Mouse (Mus musculus): ENCODE measurements around the gene Ppp1r2. TPM values are rescaled to one million over a fixed set of nuclear protein-coding genes. Genes with fewer than 3 reads are reported as not detected.
A peak's percentile ranks its signal among the peaks of the same experiment; 100 is the strongest.

Gene Ppp1r2
- total RNA-seq, 4 experiments from 2014 or later, result 74.1 to 92.4 (median 77.5) TPM

DNA sequence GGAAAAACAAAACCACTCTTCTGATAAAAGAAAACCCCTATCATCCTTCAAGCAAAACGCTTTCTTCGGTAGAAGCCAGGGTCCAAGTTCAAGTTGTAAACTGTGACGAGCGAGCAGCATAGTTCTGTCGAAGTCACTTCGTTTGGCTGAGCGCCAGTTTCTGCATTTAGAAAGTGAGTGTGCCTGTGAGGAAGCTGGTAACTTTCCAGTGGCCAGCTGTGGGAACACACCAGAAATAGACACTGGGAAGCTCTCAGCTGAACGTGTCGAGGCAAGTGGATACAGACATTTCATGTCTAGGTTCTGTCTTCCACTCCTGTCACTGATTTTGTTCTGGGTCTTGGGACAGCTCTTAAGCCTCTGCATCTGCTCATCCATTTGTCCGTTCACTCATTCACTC lies 15.2 kb upstream of the Ppp1r2 start:
- DNase-seq (ENCODE audit: low spot score), result peak; percentile 94

GRCm38 (mm10) chr16:31287712-31288111 lies 12.6 kb upstream of the Ppp1r2 start:
- DNase-seq (ENCODE audit: low spot score), result no peak

DNA sequence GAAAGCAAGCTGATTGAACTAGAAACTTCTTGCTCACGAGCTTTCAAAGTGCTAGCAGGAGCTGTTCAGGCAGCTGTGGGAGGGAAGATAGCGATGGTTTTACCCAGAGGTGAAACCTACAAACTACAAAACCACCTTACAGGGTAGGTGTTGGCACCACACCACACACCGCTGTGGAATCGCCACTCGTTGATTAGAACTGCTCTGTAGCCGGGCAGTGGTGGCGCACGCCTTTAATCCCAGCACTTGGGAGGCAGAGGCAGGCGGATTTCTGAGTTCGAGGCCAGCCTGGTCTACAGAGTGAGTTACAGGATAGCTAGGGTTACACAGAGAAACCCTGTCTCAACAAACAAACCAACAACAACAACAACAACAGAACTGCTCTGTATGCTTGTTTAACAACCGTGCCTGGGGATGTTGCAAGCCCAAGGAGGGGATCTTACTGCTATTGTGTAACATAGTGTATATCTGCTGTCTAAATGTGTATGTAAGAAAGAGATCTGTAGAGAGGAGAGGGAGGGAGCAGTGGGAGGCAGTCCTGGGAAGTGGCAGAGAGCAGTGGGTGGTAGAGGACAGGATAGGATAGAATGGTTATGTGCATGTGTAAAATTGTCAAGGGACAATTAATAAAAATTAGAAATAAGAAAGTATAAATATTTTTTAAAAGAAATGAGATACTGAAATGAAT lies 11.9 kb upstream of the Ppp1r2 start:
- DNase-seq (ENCODE audit: low spot score), result no peak

DNA sequence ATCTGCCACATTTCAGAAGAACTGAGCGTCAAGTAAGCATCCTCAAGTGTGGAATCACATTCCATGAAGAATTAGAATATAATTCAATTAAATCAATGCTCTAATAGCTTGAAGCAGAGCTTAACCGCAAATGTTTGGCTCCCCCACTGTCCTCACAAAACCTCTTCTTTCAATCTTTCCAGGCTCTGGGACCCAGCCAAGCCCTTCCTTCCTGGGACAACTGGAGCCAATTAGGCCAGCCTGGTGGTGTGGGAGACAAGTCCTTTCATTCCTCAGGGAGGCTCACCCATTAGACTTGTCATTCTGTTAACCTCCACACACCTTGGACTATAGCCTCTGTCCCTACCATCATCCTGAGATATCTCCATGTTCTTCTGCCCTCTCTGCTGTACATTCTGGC lies 6.9 kb upstream of the Ppp1r2 start:
- peak; percentile 71 for DNase-seq (ENCODE audit: low spot score)

- DNase-seq (ENCODE audit: low spot score), result no peak
Measured at GRCm38 (mm10) chr16:31280176-31280575, 5.1 kb upstream of the Ppp1r2 start.

GRCm38 (mm10) chr16:31278581-31278980 lies 3.5 kb upstream of the Ppp1r2 start:
- no peak for DNase-seq (ENCODE audit: low spot score)

DNA sequence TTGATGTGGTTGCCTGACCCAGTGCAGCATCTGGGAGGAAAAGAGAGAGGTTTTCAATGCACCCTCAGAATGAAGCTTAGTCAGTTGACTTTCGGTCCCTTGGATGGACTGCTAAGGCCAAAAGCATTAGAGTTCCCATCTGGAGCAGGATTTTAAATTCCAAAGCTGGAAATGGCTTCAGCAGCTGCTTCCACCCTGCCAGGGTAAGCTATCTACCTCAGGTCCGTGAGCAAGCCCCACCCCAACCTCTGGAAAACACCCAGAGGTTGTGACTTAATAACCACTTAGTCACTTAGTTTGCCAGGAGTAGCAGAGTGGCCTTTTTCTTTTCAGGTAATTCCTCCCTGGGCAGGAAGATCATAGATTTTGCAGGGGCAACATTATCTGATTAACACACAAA lies 3.0 kb upstream of the Ppp1r2 start:
- peak; percentile 76 for DNase-seq (ENCODE audit: low spot score)

- peak; percentile 65 for DNase-seq (ENCODE audit: low spot score)
Measured at GRCm38 (mm10) chr16:31276962-31277361, 1.9 kb upstream of the Ppp1r2 start.

- DNase-seq (ENCODE audit: low spot score), result peak; percentile 93
Measured at GRCm38 (mm10) chr16:31276539-31276938, 1.5 kb upstream of the Ppp1r2 start.

- DNase-seq (ENCODE audit: low spot score), result no peak
Measured at GRCm38 (mm10) chr16:31274084-31274483, 993 bp downstream of the Ppp1r2 start.

- no peak for DNase-seq (ENCODE audit: low spot score)
Measured at GRCm38 (mm10) chr16:31266692-31267091, 8.4 kb downstream of the Ppp1r2 start.

DNA sequence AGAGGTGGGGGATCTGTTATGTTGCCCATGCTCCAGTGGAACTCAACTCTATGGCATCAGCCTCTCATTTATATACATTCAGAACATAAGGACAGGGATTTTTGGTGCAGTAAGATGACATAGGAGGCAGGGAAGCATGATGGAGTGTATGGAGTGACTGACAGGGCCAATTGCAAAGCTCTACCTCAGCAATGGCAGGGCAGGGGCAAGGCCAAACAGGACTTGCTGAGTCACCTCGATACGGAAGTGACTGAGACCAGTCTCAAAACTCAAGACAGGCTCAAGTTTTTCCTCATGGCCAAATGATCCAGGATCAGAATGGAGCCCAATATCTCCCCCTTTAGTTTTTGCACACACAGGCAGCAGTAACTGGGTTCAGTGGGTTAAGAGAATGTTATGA lies 18.9 kb downstream of the Ppp1r2 start:
- DNase-seq (ENCODE audit: low spot score), result no peak

DNA sequence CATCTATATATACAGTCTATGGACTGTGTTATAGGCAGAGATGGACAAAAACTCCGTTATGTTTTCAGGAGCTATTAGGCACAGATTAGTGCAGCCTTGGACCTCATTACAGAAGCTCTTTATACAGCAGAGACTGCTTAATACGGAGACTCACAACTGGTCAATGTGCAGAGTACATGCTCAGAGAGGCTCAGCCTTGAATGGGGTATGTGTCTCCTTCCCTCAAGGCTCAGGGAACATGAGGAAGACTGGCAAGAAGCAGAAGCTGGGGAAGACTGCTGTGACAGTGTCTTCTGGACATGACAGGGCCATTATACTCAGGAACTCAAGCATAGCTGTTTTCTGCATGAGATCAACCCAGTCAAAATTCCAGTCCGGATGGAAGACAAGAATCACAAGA lies 19.4 kb downstream of the Ppp1r2 start:
- no peak for DNase-seq (ENCODE audit: low spot score)

- no peak for DNase-seq (ENCODE audit: low spot score)
Measured at GRCm38 (mm10) chr16:31249401-31249800, 25.7 kb downstream of the Ppp1r2 start.

DNA sequence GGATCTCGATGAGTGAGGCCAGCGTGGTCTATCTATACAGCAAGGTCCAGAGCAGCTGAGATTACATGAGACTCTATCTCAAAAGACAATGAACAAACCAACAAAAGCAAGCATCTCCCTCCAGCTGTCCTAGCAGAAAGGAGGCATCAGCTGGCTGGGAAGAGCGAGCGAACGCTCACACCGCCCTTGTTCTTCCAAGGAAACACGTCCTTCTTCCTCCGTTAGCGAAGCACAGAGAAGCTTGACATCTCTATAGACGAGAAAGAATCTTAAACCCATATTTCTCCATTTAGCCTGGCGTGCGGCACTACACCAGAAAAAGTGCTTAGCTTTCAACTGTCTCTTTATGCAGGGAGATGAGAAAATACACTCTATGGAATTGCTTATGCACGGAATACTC lies 26.4 kb downstream of the Ppp1r2 start:
- no peak for DNase-seq (ENCODE audit: low spot score)

DNA sequence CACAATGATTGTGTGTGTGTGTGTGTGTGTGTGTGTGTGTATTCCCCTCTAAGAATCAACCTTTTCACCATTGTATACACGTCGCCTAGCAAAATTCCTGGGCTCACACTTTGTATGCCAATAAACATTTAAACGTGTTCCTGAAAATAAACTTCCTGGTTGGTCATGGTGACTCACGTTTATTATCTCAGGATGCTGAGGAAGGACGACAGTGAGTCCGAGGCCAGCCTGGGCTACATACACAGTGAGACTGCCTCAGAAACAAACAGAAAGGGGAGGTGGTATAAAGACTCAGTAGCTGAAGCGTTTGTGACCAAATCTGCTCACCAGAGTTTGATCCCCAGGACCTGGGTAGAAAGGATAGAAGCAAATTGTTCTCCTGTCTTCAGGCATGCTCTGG lies 27.6 kb downstream of the Ppp1r2 start:
- no peak for DNase-seq (ENCODE audit: low spot score)

DNA sequence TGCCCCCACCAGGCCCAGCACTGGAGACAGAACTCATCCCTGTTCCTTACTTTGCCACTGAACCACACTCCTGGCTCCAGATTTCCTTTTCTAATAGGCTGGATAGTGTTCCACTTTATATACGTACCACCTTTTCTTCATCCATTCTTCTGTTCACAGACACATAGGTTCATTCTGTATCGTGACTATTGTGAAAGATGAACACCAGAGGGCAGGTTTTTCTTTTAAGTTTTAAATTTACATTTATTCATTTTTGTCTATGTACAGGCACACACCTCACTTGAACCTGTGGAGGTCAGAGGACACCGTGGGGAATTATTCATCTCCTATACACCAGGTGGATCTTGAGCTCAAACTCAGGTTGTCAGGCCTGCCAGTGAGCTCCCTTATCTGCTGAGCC lies 31.0 kb downstream of the Ppp1r2 start:
- no peak for DNase-seq (ENCODE audit: low spot score)

GRCm38 (mm10) chr16:31241433-31241832 lies 33.6 kb downstream of the Ppp1r2 start:
- no peak for DNase-seq (ENCODE audit: low spot score)

- DNase-seq (ENCODE audit: low spot score), result no peak
Measured at GRCm38 (mm10) chr16:31240569-31240968, 34.5 kb downstream of the Ppp1r2 start.

GRCm38 (mm10) chr16:31238281-31238680 lies 36.8 kb downstream of the Ppp1r2 start:
- no peak for DNase-seq (ENCODE audit: low spot score)

DNA sequence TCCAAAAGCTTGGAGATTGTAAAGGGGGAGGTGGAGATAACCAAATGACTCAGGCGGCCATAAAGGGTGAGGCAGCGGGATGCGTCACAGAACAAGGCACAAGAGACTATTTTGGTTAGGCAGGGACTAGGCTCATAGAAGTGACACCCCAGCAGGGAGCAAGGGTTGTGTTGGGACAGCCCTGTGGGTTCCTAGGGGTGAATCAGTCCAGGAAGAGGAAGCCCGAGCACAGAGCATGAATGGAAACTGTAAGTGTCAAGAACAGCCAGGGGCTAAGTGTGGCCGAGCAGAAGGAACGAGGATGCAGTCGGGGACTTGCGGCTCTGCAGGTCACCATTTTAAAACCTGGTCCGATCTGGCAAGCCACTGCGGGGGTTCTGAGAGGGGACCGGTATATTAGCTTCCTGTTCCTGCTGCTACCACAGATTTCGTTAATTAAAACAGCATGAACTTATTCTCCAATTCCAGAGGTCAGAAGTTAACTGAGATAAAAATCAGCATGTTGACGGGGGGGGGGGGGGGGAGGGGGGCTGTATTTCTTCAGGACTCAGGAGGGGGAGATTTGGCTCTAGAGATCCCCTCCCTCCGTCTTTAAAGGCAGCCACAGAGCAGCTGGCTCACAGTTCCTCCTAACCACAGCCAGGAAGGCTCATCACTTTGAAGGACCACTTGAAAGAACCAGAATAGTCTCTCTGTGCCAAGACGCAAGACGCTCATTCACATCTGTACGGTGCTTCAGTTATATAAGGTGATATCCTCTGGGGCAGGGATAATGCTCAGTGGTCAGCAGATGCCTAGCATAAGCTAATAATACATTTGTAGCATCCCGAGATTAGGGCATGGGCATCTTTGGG lies 39.4 kb downstream of the Ppp1r2 start:
- peak; percentile 30 for DNase-seq (ENCODE audit: low spot score)

DNA sequence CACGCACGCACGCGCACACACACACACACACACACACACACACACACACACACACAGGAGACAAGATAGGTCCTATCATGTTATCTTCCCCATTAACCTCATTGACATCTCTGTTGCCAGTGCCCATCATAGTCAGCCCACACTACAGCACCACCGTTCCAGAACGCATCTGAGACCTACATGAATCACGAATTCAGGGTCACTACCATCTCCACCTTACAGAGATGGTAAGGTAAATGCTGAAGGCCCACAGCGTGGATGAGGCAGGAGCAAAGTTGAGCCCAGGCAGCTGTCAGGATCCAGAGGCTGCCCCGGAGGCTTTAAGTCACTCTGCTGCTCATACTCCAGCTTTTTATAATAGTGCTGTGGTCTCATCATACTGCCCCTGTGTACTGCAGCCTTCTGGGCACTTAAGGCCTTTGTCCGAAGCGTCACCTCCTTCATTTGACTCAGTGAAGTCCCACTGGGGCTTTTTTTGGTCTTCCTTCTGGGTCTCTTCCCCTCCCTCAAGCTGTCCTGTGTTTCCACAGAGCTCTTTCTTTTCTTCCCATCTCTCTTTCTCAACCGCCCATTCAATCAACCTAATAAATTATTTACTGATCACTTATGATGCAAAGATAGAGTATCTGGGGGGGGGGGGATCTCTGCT lies 40.1 kb downstream of the Ppp1r2 start:
- no peak for DNase-seq (ENCODE audit: low spot score)

DNA sequence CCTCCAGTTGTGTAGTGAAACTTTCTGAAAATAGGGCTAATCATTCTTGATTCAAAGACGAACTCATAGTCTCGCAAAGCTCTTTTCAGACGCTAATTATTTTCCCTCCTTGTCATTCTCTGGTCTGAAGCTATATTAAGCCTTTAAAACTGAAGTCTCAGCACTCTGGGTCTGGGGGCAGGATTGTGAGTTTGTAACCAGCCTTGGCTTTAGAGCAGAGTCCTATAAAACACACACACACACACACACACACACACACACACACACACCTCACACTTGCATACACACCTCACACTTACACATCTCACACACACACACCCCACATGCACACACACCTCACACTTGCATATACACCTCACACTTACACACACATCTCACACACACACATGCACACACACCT lies 40.7 kb downstream of the Ppp1r2 start:
- no peak for DNase-seq (ENCODE audit: low spot score)

Measured in heart, adult 8-10 months (tissue).